Mouse (Mus musculus) liver, embryonic 14.5 days (tissue): ENCODE measurements at regions not wholly inside any gene's neighbourhood (a gene's known extent, or its start where the extent isn't known, plus 50 kb on each side); places are given as distances from the start of the nearest gene placed in this dataset.

Source experiments
- CTCF ChIP-seq: IDR thresholded peaks from 2 replicates; pipeline ENCODE4 v1.5.1; 2016; ENCODE audit warnings: antibody characterized with exemption, low read depth, control low read depth
- EP300 ChIP-seq: IDR thresholded peaks from 2 replicates; pipeline ENCODE4 v1.6.1; 2016; ENCODE audit warnings: antibody characterized with exemption, low read depth

- TF ChIP-seq CTCF, result no peak
- no peak for TF ChIP-seq EP300
Observed at GRCm38 (mm10) chr2:173368899-173369298, 92.6 kb upstream of the Pmepa1 start.
